Mouse (Mus musculus): ENCODE data around the gene Mkrn3.

Gene Mkrn3

DNA sequence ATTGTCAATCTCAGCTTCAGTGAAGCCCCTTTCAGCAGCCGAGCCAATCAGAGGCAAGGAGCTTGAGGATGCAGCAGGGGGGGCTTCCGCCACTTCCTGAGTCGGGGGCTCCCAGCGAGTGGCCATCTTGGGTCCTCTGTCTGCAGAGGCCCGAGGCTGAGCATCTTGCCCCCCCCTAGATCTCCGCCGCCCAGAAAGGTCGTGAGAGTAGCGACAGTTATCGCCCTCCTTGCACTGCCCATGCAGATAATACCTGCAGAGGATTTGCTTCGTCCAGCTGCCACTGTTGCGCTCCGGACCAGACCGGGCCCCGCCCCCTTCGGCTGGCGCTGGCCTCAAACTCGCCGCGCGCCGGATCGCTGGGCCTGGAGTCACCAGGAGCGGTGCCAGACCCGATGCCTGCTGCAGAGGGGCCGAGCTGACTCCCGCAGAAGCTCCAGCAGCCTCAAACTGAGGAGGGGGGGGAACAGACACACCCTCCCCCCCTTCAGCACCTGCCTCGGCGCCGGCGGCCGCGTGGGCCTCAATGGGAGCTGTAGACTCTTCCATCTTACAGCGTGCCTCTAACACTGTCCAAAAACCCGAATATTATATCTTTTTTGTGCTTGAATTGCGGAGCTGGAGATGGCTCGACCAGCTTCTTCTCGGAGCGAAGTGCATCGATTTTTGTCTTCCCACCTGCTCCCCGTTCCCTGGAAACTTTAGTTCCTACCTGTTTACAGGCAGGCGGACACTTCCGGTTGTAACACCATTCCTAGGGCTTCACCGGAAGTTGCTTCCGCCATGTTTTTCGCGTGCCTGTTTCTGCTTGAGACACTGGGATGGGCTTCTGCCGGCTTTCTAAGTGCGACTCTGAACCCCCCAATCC, at the start of gene Mkrn3:
Gene Mkrn3, minus strand, starts transcription at position 647 of the 868 bp plus-strand sequence.
- peak; percentile 87 for DNase-seq

DNA sequence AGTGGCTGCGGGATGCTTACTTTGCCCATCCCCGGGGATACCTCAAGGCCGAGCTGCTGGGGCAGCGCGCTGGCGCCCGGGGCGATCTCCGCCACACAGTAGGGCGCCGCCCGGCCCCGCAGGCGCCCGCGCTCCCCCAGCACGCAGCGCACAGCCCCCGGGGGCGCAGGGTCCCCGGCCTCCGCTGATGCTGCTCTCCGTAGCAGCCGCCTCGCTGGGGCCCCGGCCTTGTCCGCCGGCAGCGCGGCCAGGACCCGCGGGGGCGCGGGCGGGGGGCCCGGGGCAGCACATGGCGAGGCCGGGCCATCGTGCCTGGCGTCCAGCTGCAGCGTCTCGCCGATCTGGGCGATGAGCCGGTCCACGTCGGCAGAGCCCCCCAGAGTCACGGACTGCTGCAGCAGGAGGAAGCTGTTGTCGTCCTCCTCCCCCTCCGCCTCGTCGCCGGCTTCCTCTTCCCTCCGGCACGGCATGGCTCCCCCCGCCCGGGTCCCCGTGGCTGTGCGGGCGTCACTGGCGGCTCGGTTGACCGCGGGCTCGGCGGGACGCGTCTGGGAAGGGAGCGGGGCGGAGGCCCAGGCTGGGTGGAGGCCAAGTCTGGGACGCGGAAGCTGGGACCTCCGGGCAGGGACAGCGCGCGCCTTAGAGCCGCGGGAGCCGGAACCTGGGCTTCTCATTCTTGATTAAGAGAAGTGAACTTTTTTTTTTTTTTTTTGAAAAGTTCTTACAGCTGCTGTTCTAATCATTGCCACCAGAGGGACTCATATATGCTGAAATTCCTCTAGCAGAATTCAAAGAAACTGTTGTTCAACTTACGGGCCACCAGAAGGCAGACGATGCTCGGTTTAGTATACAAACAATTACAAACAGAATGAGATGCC, 44.2 kb upstream of the Mkrn3 start, which contains the start of gene Peg12:
Gene Peg12, minus strand, starts transcription at position 633 of the 878 bp plus-strand sequence.
- peak; percentile 62 for DNase-seq

DNA sequence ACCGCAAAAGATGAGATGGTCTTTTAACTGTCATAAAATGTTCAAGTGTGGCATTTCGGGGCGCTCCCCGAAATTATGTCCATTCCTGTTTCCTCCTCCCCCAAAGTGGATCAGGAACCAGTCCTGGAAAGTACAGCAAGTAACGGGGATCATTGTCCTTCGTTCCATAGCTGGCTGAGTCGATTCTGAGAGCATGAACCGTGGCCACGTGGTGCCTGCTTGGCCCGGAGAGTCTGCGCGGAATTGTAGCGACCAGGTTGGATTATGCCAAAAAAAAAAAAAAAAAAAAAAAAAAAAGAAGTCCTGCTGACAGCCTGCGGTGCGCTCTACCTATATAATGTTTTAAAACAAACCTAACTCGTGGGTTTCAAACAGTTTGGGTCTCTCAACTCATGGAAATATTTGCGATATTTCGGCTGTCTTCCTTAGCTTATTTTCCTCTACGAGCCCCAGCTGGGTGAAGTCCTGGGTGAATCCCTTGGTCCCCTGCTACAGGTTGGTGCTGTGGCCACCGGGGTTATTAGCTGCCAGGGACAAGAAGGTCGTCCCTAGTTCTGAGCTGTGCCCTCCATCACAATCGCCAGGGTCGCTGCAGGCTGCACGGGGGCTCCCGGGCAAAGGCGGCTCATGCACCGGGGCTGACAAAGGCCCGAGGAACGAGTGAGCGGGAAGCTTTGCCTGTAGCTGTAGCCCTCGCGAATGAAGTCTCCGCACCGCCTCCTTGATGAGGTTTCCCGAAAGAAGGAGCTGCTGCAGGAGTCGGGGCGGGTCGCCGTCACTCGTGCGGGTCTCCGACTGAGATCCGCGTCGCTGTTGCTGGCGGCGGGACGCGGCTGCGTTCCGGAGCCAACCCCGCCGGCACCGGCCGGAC, 43.3 kb upstream of the Mkrn3 start:
- DNase-seq = peak; percentile 19

DNA sequence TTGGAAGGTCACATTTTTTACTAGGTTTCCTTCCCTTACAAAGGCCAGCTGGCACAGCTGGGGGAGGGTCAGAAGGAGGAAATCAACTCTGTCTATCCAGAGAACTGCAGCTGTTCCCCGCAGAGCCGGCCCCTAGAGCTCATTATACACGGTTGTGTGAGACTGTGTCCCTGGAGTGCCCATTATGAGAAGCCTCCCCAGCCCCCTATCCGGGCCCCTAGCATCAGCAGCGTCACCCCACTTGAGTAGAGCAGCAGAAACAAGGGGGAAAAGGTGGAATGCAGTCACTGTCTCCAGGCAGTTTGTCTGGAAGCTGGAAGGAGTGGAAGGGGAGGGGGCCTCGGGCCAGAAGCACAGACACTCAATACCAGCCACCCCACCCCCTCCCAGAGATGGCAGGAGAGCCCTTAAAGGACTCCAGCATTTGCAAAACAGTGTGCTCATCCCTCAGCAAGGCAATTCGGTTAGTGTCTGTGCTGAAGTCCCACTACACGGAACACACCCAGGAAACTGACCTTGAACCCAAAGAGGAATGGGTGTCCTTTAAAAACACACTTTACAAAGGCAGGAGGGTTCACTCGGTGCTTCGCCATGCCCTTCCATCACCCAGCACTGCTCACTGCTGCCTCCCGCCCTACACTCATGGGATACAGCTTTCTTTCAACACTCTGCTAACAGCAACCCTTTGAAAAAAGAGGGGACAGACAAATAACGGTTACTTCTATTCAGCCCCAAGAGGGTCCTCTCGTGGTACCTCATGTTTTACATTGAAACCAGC, 42.5 kb upstream of the Mkrn3 start:
- DNase-seq = no peak

DNA sequence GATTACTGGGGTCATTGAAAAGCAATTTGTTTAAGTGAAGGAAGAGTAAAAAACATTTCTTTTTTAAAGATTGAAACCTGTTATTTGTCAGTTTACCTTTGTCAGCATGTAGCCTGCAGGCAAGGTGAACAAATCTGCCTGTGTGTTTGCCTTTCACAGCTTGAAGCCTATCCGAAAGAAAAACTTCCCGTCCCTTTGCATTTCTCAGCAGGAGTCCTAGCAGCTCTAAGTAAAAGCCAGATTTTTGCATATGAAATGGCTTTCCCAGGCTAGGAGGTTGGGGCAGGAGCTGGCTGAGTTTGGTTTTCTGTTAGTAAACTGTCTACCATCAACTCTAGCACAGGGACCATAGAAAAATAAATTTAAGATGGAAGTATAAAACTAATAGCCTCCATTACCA, 32.4 kb upstream of the Mkrn3 start:
- DNase-seq = no peak

DNA sequence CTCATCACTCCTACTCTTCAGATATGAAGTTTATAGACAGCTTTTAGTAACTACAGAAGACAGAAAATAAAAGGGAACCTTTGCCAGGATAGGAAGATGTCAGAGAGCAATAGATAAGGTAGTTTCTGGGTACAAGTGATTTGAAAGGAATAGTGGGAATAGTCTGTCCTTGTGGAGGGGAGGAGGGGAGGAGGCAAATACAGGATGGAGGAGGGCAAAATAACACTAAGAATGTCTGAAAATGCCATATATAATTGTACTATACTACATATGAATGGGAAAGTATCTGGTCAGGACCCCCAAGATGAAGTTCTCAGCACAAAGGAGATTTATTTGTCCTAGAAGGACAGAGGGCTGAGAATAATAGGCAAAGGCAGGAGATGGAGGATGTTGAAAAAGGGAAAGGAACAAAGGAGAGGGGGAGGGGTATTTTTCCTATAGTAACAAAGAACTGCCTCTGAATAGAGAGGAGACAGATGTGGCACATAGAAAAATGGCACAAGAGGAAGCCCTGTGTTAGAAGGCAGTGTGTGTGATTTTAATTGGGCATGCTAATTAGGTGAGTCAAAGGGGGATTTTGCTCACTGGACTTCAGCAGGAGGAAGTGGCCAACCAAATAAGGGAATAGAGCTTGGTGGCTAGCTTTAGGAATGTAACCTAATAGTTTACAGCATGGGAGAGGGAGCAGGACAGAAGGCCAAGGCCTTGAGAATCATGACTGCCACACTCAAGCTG, 25.7 kb upstream of the Mkrn3 start:
- no peak for DNase-seq

DNA sequence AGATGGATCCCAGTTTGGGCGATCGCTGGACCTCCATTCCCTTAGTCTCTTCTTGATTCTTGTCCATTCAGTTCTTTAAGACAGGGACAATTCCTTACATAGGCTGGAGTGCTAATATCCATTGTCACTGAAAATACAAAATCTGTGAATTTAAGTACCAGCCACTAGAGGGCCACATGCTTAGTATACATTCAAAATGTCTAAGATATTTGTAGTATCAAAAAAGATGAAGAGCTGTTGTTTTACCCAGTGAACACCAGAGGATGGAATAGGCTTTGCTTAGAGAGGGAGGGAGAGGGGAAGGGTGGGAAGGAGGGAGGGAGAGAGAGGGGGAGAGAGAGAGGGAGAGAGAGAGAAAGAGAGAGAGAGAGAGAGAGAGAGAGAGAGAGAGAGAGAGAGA, 16.5 kb upstream of the Mkrn3 start:
- no peak for DNase-seq

DNA sequence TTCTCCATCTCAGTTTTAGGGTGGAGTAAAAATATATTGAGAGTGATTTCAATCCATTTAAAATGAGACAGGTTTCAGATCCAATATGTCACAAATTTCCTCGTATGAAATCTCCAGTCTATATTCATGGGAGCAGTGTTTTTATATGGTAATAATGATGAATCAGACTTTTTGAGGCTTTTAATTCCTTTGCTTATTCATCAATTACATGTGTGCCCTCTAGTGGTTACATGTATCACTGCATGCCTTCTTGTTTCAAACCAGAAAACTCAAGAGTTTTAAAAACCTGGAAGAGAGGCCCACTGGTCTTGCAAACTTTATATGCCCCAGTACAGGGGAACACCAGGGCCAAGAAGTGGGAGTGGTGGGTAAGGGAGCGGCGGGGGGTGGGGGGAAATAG, 13.3 kb upstream of the Mkrn3 start:
- DNase-seq = no peak

DNA sequence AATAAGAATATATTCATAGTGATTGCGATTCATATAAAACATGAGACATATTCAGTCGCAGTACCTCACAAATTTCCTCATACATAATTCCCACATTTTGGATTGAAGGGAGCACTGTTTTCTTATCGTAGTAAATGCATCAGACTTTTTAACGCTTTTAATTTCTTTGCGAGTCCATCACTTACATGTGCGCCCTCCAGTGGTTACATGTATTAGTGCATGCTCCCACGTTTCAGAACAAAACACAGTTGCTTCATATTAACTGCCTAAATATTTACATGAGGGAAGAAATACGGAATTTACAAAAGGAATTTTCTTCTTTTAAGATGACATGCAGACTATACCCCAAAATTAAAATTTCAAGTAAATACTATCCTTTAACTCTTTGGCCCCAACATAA, 8.4 kb upstream of the Mkrn3 start:
- DNase-seq = peak; percentile 27

DNA sequence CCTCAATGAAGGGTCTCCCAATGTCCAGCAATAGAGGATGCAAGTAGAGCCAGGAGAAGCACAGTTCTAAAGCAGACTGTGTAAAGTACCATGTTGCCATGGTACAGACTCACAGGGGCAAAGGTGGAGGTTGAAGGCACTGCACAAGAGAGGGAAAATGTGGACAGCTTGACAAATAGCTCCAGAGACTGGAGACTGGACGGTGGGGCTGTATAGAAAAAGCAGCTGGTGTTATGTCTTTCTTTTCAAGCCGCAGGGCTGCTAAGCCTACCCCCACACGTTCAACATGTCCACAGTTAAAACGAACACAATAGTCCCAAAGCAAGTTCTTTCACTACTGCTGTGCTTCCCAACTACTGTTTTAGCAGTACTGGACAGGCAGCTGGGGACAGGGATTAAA, 3.3 kb upstream of the Mkrn3 start:
- no peak for DNase-seq

DNA sequence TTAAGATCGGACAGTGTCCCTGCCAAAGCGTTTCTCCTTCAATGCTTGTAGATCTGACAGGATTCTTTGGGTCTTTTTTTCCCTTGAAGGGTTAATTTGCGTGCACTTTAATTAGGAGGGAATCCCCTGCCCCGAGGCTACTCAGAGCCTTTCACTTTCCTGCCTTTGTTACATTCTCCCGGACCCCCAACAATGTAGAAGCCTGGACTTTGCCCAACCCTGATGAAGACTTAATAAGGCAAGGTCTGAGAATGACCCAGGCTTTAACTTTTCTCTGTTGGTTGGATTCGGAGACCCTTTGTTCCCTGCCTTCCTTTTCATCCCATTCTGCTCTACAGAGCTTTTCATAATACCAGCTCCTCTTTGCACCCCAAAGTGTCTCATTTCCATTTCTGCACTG, 627 bp upstream of the Mkrn3 start:
- DNase-seq = no peak

DNA sequence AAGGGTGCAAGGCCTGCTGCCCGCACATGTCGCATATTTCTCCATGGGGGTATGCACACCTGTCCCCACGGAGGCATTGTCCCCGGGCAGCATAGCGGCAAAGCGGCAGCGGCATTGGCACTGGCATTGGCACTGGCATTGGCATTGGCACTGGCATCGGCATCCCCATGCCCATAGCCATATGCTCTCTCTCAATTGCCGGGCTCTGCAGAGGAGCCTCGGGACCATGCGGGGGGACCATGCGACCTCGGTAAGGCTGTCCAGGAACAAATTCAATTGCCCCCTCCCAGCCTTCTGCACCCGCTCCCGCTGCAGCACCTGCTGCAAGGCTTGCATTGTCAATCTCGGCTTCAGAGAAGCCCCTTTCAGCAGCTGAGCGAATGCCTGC, 840 bp downstream of the Mkrn3 start:
- DNase-seq = no peak

DNA sequence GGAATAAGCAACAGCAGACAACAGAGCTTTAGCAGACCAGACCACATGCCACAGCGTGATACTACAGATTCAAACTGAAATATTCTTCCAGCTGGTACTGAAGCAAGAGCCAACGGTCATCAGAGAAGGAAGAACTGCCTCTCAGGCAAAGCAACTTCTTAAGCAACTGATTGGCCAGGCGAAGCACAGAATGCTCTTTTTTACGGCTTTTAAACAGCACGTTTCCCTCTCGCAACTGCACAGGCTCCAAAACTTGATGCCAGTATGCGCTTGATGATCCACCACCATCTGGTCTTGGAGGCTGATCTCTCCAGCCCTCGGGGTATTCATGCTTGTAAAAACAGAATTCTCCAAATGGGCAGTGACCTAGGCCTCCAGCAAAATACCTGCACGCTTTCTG, 1.6 kb downstream of the Mkrn3 start:
- DNase-seq = no peak

DNA sequence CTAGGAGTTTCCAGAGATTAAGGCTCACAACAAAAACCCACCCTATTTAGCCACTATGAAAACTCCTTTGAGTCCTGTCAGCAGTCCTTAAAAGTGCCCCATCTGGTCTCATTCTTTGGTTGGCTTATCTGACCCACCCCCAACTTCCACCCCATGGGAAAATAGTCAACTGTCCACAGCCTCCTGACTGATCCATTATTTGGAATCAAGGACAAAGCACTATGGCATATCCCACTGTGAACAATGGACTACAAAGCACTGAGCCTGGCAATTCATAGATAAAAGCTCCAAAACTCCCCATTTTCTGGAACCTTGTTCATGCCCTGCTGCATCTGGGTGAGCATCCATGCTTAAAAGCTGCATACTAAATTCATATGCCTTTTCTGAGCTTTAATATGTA, 3.8 kb downstream of the Mkrn3 start:
- no peak for DNase-seq

DNA sequence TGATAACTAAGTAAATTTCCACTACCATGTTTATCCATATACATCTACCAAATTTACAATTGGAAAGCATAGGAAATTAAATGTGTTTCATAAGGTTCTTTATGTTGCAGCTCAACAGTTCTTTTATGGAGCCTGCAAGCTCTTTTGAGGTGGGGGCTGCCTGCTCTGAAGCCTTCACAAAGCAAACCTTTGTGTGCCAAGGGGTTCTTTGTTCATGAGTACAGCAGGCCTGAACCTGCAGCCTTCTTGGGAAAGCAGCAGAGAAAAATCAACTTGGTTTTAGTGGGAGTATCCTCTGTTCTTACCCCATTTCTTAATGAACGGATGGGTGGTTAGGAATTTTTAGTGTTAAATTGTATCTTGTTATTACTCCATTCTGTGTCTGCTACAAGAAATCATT, 4.7 kb downstream of the Mkrn3 start:
- DNase-seq = no peak

DNA sequence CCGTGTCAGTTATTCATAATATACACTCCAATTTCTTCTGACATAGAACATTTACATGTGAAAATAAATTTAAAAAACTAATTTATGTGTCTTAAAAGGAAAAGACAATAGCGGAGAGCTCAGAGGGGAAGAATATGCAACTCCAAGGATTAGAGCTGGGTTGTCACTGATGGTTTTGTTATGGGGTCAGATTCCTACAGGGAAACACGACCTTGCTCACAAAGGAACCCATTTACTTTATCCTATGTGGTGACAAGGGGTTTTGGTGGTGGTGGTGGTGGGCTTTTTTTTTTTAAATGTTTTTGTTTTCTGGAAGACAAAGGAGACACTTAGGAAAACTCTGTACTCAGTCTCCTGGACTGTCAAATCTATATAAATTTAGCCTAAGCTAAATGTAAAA, 12.1 kb downstream of the Mkrn3 start:
- no peak for DNase-seq

DNA sequence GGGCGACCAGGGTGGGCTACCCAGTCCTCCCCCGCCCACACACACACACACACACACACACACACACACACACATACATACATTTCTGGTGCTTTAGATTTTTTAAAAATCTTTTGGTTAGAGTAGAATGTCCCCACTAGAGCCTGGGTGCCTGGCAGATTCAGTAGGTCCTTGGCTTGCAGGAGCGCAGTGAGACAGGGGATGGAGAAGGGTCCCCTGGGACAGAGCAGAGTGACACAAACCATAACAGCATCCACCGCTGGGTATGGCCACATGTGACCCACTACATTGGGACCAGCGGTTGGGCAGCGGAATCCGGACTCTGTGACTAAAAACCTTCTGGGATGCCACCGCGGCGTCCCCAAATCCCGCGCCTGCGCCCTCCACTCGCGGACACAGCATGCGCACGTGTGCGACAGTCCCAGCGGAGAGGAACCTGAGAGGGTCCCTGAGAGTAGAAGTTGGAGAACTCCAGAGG, 13.3 kb downstream of the Mkrn3 start:
- DNase-seq = no peak

DNA sequence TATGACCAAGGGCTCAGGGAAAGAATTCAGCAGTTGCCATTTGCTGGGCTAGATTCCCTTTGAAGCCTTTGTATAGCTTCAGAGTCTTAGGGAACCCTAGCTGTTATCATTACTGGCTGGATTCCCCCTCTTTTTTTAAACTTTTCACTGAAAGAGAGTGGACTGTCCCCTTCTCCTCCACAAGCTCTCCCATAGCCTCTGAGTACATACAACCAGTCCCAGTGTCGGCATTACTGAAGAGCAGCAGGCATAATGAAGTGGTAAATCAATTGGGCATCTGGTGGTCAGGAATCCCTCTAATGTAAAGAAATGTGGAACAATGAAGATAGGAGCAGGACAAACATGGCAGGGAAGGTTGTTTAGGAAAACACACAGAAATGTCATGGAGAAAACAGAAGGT, 27.7 kb downstream of the Mkrn3 start:
- DNase-seq = no peak

DNA sequence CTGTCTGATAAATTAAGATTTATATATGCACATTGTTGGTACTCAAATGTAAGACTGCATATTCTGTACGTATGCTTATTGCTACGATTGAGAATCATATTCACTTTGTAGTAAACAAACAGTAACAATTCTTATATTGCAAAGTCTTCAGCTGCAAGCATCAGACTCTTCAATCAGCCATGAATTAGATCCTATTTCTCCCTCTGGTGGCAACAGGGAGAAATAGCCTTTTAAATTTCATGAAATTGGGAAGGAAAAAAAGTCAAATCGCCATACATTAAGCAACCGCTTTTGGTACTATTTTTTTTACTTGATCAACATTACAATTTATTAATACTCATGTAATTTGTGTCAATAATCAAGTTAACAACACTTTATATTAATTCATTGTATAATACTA, 31.6 kb downstream of the Mkrn3 start:
- no peak for DNase-seq

DNA sequence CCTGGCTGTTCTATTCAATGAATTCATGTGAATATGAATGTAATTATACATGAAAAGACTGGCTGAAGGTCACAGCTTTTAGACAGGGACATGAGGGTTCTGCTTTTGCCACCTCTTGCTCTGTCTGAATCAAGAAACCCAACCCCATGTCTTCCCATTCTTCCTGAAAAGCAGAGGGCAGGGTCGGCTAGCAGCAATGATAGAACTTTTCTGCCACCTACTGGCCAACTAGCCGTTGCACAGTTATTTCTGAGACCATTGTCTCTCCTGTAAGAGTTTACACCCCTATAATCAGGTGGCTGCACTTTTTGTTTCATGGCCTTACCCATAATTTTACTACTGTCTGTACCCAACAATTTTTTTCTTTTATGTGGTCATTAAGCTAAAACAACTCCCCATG, 37.5 kb downstream of the Mkrn3 start:
- peak; percentile 27 for DNase-seq

DNA sequence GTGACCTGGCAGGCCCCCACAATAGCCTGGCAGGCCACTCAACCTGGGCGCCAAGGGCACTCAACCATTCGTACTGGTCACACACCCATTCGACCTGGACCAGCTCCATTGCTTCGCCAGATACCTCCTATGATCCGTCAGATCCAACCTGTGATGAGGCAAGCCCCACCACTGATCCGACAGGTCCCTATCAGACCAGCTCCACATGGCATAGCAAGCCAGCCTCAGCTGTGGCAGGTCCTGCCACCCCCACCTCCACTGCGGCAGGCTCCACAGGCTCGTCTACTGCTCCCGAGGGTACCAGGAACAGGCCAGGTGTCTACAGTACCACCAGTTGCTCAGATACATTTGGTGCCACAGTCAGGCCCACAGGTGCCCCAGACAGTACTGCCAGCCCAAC, 41.4 kb downstream of the Mkrn3 start:
- DNase-seq = no peak

Data from kidney, adult 18-20 months (tissue).